Mouse (Mus musculus): ENCODE measurements at regions not wholly inside any gene's neighbourhood (a gene's known extent, or its start where the extent isn't known, plus 50 kb on each side); places are given as distances from the start of the nearest gene placed in this dataset.

DNA sequence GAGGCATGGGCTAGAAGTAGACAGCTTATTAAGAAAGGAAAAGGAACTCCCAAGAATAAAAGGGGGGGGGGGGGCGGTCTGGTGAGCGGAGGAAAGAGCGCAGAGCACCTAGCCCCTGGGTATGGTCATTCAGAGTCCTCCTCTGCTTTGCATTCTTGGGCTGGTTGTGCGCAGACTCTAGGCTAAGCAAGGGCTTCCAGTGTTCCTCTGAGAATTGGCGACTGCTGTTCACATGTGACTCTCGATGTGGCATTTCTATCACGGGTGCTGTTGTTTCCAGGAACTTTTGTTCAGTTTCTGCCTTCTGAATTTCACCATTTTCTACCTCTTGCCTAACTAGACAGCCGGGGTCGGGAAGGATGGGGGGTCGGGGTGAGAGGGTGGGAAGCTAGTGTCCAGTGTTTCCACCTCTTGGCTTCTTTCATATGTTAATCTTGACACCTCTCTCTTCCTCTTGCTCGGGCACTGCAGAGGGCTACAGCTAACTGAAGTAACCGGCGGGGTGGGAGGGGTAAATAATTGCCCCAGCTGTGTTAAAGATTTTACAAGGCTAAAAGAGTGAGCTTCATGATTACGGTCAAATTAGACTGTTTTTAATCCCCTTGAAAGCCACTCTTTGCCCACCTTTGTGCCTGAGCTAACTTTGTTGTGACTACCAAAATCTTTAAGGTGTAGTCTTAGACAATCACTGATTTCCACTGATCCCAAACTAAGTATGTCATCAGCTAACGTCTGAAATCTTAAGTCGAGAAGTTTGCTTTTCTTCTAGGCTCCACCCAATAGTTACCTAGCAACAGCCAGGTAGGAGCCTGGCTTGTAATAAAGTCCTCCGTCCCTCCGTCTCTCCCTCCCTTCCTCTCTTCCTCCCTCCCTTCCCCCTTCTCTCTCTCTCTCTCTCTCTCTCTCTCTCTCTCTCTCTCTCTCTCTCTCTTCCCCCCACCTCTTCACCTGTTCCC is 1152.2 kb downstream of the Mrps31 start (continued):
- TF ChIP-seq NRF1 (IDR thresholded peaks at IDR 0.05; ENCODE audit: low read depth, low read length): no peak

DNA sequence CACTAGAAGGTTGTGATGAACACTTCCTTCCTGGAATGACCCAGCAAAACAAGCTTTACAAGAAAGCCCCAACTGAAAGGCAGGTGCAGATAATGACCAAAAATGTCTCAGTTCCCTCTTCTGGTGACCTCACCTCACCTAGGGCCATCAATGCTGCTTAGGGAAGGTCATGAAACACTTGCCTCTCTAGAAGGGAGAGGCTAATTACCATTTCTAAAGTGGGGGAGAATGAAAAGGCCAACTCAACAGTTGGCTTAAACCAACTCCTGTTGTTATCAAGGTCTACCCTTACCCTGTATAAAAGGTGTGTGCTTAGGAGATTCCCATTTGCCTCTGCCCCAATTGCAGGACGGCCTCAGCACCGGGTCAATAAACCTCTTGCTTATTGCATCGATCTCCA is 1156.7 kb downstream of the Mrps31 start:
- H3K27ac ChIP-seq (ENCODE audit: insufficient read depth, low read depth): no peak overlapping the region
- no peak overlapping the region for H3K4me2 ChIP-seq (ENCODE audit: insufficient read depth, low read depth, poor library complexity, severe bottlenecking)
- in situ Hi-C loops (cut with MboI; ENCODE audit: low pct_ligation_motif_present, low pct_unique_long_range_greater_than_20kb, low sequenced_read_pairs) (no loop called here), dilution Hi-C loops (cut with MboI; ENCODE audit: extremely low pct_ligation_motif_present, extremely low pct_unique_long_range_greater_than_20kb, low sequenced_read_pairs) (no loop called here)
- no peaks in the 10 kb centered on the region for H3K36me3 ChIP-seq (replicated peaks in 1 of 2; ENCODE audit: control insufficient read depth in 1 of 2, insufficient read depth in 1 of 2, low read length in 1 of 2)
- TF ChIP-seq HCFC1 (IDR thresholded peaks at IDR 0.05; ENCODE audit: low read depth, low read length): no peak
- TF ChIP-seq CHD2 (IDR thresholded peaks at IDR 0.05; ENCODE audit: low read length): no peak
- no peak for TF ChIP-seq MAZ (IDR thresholded peaks at IDR 0.05; ENCODE audit: low read depth, low read length)
- TF ChIP-seq JUND (conservative IDR thresholded peaks at IDR 0.05; ENCODE audit: low read depth, low read length): no peak
- TF ChIP-seq RCOR1 (conservative IDR thresholded peaks at IDR 0.05; ENCODE audit: low read depth, low read length): no peak
- no peak for TF ChIP-seq ETS1 (conservative IDR thresholded peaks at IDR 0.05; ENCODE audit: low read depth, low read length)
- TF ChIP-seq EP300 (IDR thresholded peaks at IDR 0.05; ENCODE audit: low read length): no peak
- TF ChIP-seq MEF2A (IDR thresholded peaks at IDR 0.05; ENCODE audit: borderline replicate concordance, low read depth, low read length): no peak
- no peak for TF ChIP-seq ZC3H11A (IDR thresholded peaks at IDR 0.05; ENCODE audit: low read depth, low read length)
- no peak for TF ChIP-seq MAX (IDR thresholded peaks at IDR 0.05; ENCODE audit: low read length)
- TF ChIP-seq GABPA (IDR thresholded peaks at IDR 0.05; ENCODE audit: insufficient replicate concordance, low read depth, low read length): no peak
- no peak for TF ChIP-seq USF1 (IDR thresholded peaks at IDR 0.05; ENCODE audit: low read depth, low read length)
- TF ChIP-seq TCF12 (IDR thresholded peaks at IDR 0.05; ENCODE audit: low read depth, low read length): no peak
- TF ChIP-seq NELFE (IDR thresholded peaks at IDR 0.05; ENCODE audit: low read depth, low read length): no peak
- no peak for TF ChIP-seq BHLHE40 (IDR thresholded peaks at IDR 0.05; ENCODE audit: low read depth, low read length)
- no peak for TF ChIP-seq ZMIZ1 (IDR thresholded peaks at IDR 0.05; ENCODE audit: low read depth, low read length)
- TF ChIP-seq SMC3 (IDR thresholded peaks at IDR 0.05; ENCODE audit: low read depth, low read length): no peak
- TF ChIP-seq ELF1 (IDR thresholded peaks at IDR 0.05; ENCODE audit: low read depth, low read length): no peak
- TF ChIP-seq E2F4 (IDR thresholded peaks at IDR 0.05; ENCODE audit: insufficient replicate concordance, low read depth, low read length): no peak
- TF ChIP-seq CTCF (conservative IDR thresholded peaks at IDR 0.05 in 1 of 2, IDR thresholded peaks at IDR 0.05 in 1 of 2; ENCODE audit: low read depth in 2 of 2, low read length in 2 of 2): no peak
- H3K9me3 ChIP-seq (replicated peaks; ENCODE audit: low read length): peaks cover 11% of the 10 kb centered on the region
- no peak overlapping the region for H3K9ac ChIP-seq (ENCODE audit: insufficient read depth, low read depth)
- H3K79me2 ChIP-seq (replicated peaks; ENCODE audit: control insufficient read depth, extremely low read depth, insufficient read depth, poor library complexity, severe bottlenecking): no peaks in the 10 kb centered on the region
- DNase-seq (ENCODE audit: extremely low read depth): peak; percentile 23
- no peak overlapping the region for H3K4me3 ChIP-seq (replicated peaks in 1 of 3; ENCODE audit: low read depth in 2 of 3, low read length in 2 of 3, poor library complexity in 1 of 3)
- H3K27me3 ChIP-seq (replicated peaks): no peaks in the 10 kb centered on the region
- no peaks in the 10 kb centered on the region for H3K4me1 ChIP-seq (ENCODE audit: control insufficient read depth in 1 of 2, insufficient read depth in 2 of 2)
